In the genomic region with DNA sequence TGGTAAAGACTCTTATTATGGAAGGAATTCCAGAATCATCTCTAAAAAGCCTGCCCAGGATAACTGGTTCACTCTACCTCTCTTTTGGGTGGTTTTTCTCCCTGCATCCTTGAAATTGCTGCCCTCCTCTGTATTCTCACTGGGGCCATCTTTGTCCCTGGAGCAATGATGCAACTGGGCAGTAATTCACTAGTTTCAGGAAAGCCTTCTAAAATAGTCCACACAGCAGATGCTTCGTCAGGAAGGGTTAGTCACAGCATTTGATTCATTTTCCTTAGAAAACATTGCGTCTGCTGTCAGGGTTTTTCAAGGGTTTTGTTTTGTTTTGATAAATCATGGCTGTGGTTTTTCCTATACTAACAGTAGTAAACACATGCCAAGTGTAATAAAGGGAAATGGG, we compare ENCODE assay signal across 19 mouse cellular contexts. TPM values are rescaled to one million over a fixed set of nuclear protein-coding genes. Genes with fewer than 3 reads are reported as not detected.
DNase-seq lines count a peak whose midpoint lies in the region; ATAC-seq and TF ChIP-seq lines count a peak whose summit lies in the region.
"Had no signal": no experiment of that assay in that cellular context is flagged by ENCODE, and none has a peak within 500 bp of the region (broad histone marks: within the 10 kb centered on the region; RNA-seq: fewer than 3 reads in every experiment).

No protein-coding gene starts in this region.

- H3K27ac ChIP-seq in kidney, postnatal 0 days, result no peak overlapping the region
- no peak overlapping the region for H3K27ac ChIP-seq in lung, postnatal 0 days (ENCODE audit: low read length)
- H3K27ac ChIP-seq in kidney, embryonic 15.5 days, result no peak overlapping the region
- H3K27ac ChIP-seq: embryonic facial prominence, embryonic 15.5 days; forebrain, embryonic 15.5 days; hindbrain, embryonic 15.5 days had no signal

- H3K79me2 ChIP-seq in myocyte (ENCODE audit: control insufficient read depth, insufficient read depth), result no peaks in the 10 kb centered on the region

- no peaks in the 10 kb centered on the region for H3K27me3 ChIP-seq in kidney, postnatal 0 days (ENCODE audit: insufficient read depth, low read length)
- H3K27me3 ChIP-seq in myocyte (ENCODE audit: control insufficient read depth, insufficient read depth, insufficient read length), result no peaks in the 10 kb centered on the region
- H3K27me3 ChIP-seq in lung, postnatal 0 days (replicated peaks; ENCODE audit: insufficient read depth, low read length), result no peaks in the 10 kb centered on the region
- no peaks in the 10 kb centered on the region for H3K27me3 ChIP-seq in kidney, embryonic 15.5 days
- H3K27me3 ChIP-seq: embryonic facial prominence, embryonic 15.5 days; forebrain, embryonic 15.5 days; heart, embryonic 12.5 days; hindbrain, embryonic 15.5 days had no signal

- no peak for TF ChIP-seq POLR2A in myocyte (IDR thresholded peaks at IDR 0.05; ENCODE audit: insufficient read length, low read depth)

- H3ac ChIP-seq in myocyte (ENCODE audit: control insufficient read depth, insufficient read length), result no peak overlapping the region

- no peaks in the 10 kb centered on the region for H3K9me3 ChIP-seq in kidney, postnatal 0 days (replicated peaks; ENCODE audit: low read length)
- H3K9me3 ChIP-seq in lung, postnatal 0 days (ENCODE audit: low read length), result no peaks in the 10 kb centered on the region
- no peaks in the 10 kb centered on the region for H3K9me3 ChIP-seq in kidney, embryonic 15.5 days (replicated peaks)
- H3K9me3 ChIP-seq: embryonic facial prominence, embryonic 15.5 days; forebrain, embryonic 15.5 days; hindbrain, embryonic 15.5 days had no signal

- no peak for ATAC-seq in kidney, postnatal 0 days (replicated peaks; ENCODE audit: low FRiP score, low read depth)
- ATAC-seq in lung, postnatal 0 days, result no peak
- ATAC-seq in kidney, embryonic 15.5 days (replicated peaks; ENCODE audit: low FRiP score), result no peak
- ATAC-seq: forebrain, embryonic 15.5 days; intestine, embryonic 16.5 days had no signal

- peak; percentile 24 to 84 for DNase-seq in adrenal gland, adult (ENCODE audit: inconsistent age in 2 of 2, low spot score in 1 of 2)
- no peak for DNase-seq in adrenal gland, postnatal 25 days
- peak; percentile 4 for DNase-seq in kidney, postnatal 0 days (ENCODE audit: low spot score)
- DNase-seq in kidney, adult 9 months, result no peak
- DNase-seq in adrenal gland, postnatal 14 days, result peak; percentile 55
- DNase-seq in lung, postnatal 0 days (ENCODE audit: low spot score), result no peak
- DNase-seq: cerebellum, adult 2 months; cerebellum, postnatal 14 days; embryo, embryonic 11 days; gastrocnemius, postnatal 10 days; heart, postnatal 36 days; kidney, adult 2 months had no signal

- WGBS in kidney, postnatal 0 days, result 50% methylated on average over 2 of the region's 2 CpGs
- 75% methylated on average over 2 of the region's 2 CpGs for WGBS in lung, postnatal 0 days
- WGBS in kidney, embryonic 15.5 days, result 53% methylated on average over 2 of the region's 2 CpGs

- no peak for TF ChIP-seq CTCF in kidney, postnatal 0 days (IDR thresholded peaks at IDR 0.05; ENCODE audit: low read depth)
- TF ChIP-seq CTCF in lung, postnatal 0 days (IDR thresholded peaks at IDR 0.05), result no peak

- no peaks in the 10 kb centered on the region for H3K4me1 ChIP-seq in kidney, postnatal 0 days (replicated peaks; ENCODE audit: insufficient read depth, low read length)
- H3K4me1 ChIP-seq in lung, postnatal 0 days (ENCODE audit: insufficient read depth, low read depth, low read length), result no peaks in the 10 kb centered on the region
- no peaks in the 10 kb centered on the region for H3K4me1 ChIP-seq in kidney, embryonic 15.5 days
- H3K4me1 ChIP-seq: embryonic facial prominence, embryonic 15.5 days; forebrain, embryonic 15.5 days; heart, embryonic 12.5 days; hindbrain, embryonic 15.5 days had no signal

- no peak overlapping the region for H3K4me3 ChIP-seq in kidney, postnatal 0 days (replicated peaks; ENCODE audit: low read depth, low read length)
- no peak overlapping the region for H3K4me3 ChIP-seq in myocyte
- H3K4me3 ChIP-seq in lung, postnatal 0 days (ENCODE audit: low read depth, low read length), result no peak overlapping the region
- no peak overlapping the region for H3K4me3 ChIP-seq in kidney, embryonic 15.5 days (replicated peaks)
- H3K4me3 ChIP-seq: embryonic facial prominence, embryonic 15.5 days; forebrain, embryonic 15.5 days; heart, embryonic 12.5 days; hindbrain, embryonic 15.5 days had no signal

- H3K36me3 ChIP-seq in kidney, postnatal 0 days (ENCODE audit: insufficient read depth, low read length), result peaks cover 26% of the 10 kb centered on the region
- peaks cover 36% of the 10 kb centered on the region for H3K36me3 ChIP-seq in myocyte (ENCODE audit: control insufficient read depth, insufficient read depth)
- peaks cover 14% of the 10 kb centered on the region; the same call in 1 of the 2 replicates for H3K36me3 ChIP-seq in lung, postnatal 0 days (ENCODE audit: insufficient read depth, low read length)
- peaks cover 82% of the 10 kb centered on the region for H3K36me3 ChIP-seq in kidney, embryonic 15.5 days

- no peak overlapping the region for H3K9ac ChIP-seq in kidney, postnatal 0 days (ENCODE audit: low read depth, low read length)
- H3K9ac ChIP-seq in lung, postnatal 0 days (replicated peaks; ENCODE audit: low read depth), result no peak overlapping the region
- H3K9ac ChIP-seq in kidney, embryonic 15.5 days, result no peak overlapping the region
- H3K9ac ChIP-seq: embryonic facial prominence, embryonic 15.5 days; forebrain, embryonic 15.5 days; heart, embryonic 12.5 days; hindbrain, embryonic 15.5 days had no signal

- H3K4me2 ChIP-seq in kidney, postnatal 0 days (ENCODE audit: low read length), result no peak overlapping the region
- peak overlapping the region; percentile 52 for H3K4me2 ChIP-seq in myocyte (ENCODE audit: low read depth)
- no peak overlapping the region for H3K4me2 ChIP-seq in lung, postnatal 0 days (replicated peaks; ENCODE audit: low read depth, low read length)
- H3K4me2 ChIP-seq in kidney, embryonic 15.5 days, result no peak overlapping the region
- H3K4me2 ChIP-seq: embryonic facial prominence, embryonic 15.5 days; forebrain, embryonic 15.5 days; heart, embryonic 12.5 days; hindbrain, embryonic 15.5 days had no signal

- TF ChIP-seq EP300 in lung, postnatal 0 days (IDR thresholded peaks at IDR 0.05), result no peak

TF ChIP-seq in myocyte, 11 proteins besides CTCF, POLR2A, EP300 and RAD21:
- no peak for TF ChIP-seq MAX (IDR thresholded peaks at IDR 0.05; ENCODE audit: low read depth)
- peak; percentile 99 for TF ChIP-seq CEBPB (IDR thresholded peaks at IDR 0.05; ENCODE audit: insufficient read depth, poor library complexity, severe bottlenecking)
- TF ChIP-seq MYOD1 (IDR thresholded peaks at IDR 0.05; ENCODE audit: control insufficient read depth in 1 of 3, insufficient read length in 2 of 3, low read depth in 2 of 3), result peak in 1 of 3 experiments; percentile 21
- no peak for TF ChIP-seq REST (IDR thresholded peaks at IDR 0.05; ENCODE audit: insufficient read depth, insufficient read length)
- no peak for TF ChIP-seq SRF (IDR thresholded peaks at IDR 0.05; ENCODE audit: control insufficient read depth, insufficient read length, low read depth)
- TF ChIP-seq USF1 (IDR thresholded peaks at IDR 0.05; ENCODE audit: low read depth), result no peak
- TF ChIP-seq TCF12 (IDR thresholded peaks at IDR 0.05; ENCODE audit: insufficient read depth, poor library complexity, severe bottlenecking), result no peak
- TF ChIP-seq POLR2AphosphoS2 (IDR thresholded peaks at IDR 0.05; ENCODE audit: insufficient read length, low read depth), result no peak

RNA-seq across cellular contexts. Expression of a gene that starts 59.7 kb away (rescaled TPM):
- 25.0 and 26.8 TPM in 2 replicates for total RNA-seq in adrenal gland, postnatal 25 days (2021)
- 31.8 and 32.0 TPM in 2 replicates for polyA plus RNA-seq in kidney, postnatal 0 days (2015; fragmentation: Nextera tagmentation; extraction: Ambion mirVana)
- 23.0 and 23.3 TPM in 2 replicates for total RNA-seq in adrenal gland, postnatal 14 days (2021)
- 26.8 TPM for polyA plus RNA-seq in myocyte (2012; fragmentation: generic; extraction: Trizol)
- polyA plus RNA-seq in lung, postnatal 0 days (2015; fragmentation: Nextera tagmentation; extraction: Ambion mirVana), result 22.7 and 24.6 TPM in 2 replicates
- 57.3 and 63.0 TPM in 2 replicates for polyA plus RNA-seq in kidney, embryonic 15.5 days (2015; fragmentation: Nextera tagmentation; extraction: Ambion mirVana)

Comparison
In these comparisons a context has a peak if more than half of its experiments do, and no peak if none do; other contexts are left out.
1. DNase-seq: peak in adrenal gland, adult (2 of 2), kidney, postnatal 0 days (single experiment) and adrenal gland, postnatal 14 days (single experiment); none in adrenal gland, postnatal 25 days (single experiment), kidney, adult 9 months (single experiment) and lung, postnatal 0 days (single experiment).